Mouse (Mus musculus) frontal cortex, postnatal 14 days (tissue): ENCODE measurements around the gene Xpnpep1.
A peak's percentile ranks its signal among the peaks of the same experiment; 100 is the strongest.

Experiments
- DNase-seq, 2 experiments: peaks; one replicate each; pipeline ENCODE4 v3.0.0; 2022; ENCODE audit warnings: low spot score in 2 of 2

Gene Xpnpep1

GRCm38 (mm10) chr19:53032647-53033046, 7.4 kb downstream of the Xpnpep1 start:
- no peak for DNase-seq

DNA sequence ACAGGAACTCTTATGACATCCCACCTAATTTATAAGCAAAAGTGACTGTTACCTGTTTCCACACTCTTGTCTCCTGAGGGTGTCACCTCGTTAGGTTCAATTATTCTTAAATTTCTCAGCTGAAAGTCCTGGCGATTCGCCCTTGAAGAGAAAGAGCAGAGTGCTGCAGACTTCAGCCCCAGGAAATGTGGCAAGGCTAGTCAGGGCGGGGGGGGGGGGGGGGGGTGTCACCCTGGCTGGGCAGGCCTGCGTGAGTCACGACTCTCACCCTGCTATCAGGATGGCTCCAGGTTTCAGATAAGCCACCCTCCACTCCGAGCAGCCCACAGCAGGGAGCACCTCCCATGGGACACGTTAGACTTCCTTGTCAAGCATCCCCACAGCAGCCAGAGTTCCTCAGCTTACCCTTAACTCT, 8.1 kb downstream of the Xpnpep1 start:
- no peak for DNase-seq

- no peak for DNase-seq
Observed at GRCm38 (mm10) chr19:53030279-53030678, 9.7 kb downstream of the Xpnpep1 start.

DNA sequence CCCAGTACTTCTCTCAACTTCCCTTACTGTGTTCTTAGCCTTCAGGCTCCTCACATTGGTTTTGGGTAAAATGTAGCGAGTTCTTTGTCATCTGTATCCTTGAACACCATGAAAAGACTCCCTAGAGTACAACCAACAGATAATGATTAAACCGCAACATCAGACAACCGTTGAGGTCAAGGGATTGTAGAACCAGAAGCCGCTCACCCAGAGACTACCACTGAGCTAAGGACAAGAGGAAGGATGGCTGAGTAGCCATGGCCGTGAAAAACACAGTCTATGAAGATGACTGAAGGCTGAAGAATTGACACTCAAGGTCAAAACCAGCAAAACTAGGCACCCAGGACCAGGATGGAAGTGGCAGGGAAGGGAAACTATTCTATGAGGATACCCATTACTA, 10.3 kb downstream of the Xpnpep1 start:
- DNase-seq, result no peak

DNA sequence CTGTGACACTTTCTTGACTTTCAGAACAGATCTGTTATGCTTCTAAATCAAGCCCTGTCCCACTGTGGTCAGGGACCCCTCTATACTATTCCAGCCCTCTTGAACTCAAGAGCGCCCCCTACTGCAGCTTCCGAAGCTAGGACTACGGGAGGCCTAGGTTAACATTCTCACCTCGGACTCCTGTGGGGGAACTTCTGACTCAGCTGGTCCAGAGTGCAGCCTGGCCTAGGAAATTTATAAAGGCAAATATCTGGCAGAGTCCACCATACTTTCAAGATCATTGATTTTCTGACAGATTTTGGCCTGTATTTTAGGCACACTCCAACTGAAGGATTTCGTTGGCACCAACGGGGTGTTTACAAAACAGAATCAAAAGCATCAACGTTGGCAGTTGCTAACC, 11.0 kb downstream of the Xpnpep1 start:
- DNase-seq, result no peak

DNA sequence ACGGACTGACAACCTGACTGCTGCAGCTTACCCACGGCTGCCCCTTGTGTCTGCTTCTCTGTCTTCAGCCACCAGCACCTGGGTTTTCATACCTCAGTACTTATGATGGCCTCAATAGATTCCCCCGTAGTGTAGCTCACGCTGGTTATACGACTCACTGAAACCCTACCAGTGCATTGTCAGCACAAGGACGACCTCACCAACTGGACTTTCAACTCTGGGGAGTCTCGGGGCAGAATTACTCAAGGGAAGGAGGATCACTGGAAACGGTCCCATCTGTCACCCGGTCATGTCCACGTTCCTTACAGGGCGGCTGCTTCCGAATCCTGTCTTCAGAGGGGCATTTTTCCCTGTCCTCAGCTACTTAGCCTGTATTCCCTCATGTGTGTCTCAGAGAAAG, 11.8 kb downstream of the Xpnpep1 start:
- no peak for DNase-seq

DNA sequence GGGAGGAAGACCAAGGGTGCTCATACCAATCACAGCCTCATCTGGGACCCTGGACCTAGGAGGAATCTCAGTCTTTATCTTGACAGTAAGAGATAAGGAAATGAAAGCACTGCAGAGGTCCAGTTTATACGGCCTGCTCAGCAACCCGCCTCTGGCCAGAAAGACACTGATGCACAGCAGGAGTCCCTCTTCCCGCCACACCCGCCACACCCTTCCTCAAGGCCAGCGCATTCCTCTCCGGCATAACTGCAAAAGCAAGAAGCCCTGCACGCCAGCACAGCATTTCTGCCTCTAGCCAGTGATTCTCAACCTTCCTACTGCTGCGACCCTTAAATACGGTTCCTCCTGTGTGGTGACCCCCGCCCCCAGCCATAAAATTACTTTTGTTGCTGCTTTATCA, 16.8 kb downstream of the Xpnpep1 start:
- DNase-seq, result no peak

GRCm38 (mm10) chr19:53022037-53022614, 17.9 kb downstream of the Xpnpep1 start:
- no peak for DNase-seq

GRCm38 (mm10) chr19:53021537-53021936, 18.5 kb downstream of the Xpnpep1 start:
- DNase-seq, result no peak

- peak in 1 of 2 experiments; percentile 53 for DNase-seq
Observed at GRCm38 (mm10) chr19:53019716-53020463, 20.1 kb downstream of the Xpnpep1 start.

DNA sequence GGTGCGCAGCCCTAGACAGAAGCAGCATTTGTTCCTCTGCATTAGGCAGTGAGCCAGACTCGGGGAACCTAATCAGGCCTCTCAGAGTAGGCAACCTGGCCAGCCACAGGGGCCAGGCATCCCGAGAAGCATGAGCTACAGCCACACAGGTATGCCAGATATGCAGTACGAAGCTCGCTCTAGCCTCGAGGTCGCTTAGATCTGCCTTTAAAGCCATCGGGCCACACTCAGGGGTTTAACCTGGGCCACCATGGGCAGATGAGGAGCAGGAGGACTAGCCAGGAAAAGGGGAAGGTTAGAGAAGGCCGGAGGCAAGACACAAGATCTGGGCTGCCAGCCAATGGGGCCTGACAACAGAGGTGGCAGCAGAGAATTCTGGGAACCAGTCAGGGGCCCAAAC, 22.1 kb downstream of the Xpnpep1 start:
- no peak for DNase-seq

GRCm38 (mm10) chr19:53017248-53017647, 22.8 kb downstream of the Xpnpep1 start:
- no peak for DNase-seq

DNA sequence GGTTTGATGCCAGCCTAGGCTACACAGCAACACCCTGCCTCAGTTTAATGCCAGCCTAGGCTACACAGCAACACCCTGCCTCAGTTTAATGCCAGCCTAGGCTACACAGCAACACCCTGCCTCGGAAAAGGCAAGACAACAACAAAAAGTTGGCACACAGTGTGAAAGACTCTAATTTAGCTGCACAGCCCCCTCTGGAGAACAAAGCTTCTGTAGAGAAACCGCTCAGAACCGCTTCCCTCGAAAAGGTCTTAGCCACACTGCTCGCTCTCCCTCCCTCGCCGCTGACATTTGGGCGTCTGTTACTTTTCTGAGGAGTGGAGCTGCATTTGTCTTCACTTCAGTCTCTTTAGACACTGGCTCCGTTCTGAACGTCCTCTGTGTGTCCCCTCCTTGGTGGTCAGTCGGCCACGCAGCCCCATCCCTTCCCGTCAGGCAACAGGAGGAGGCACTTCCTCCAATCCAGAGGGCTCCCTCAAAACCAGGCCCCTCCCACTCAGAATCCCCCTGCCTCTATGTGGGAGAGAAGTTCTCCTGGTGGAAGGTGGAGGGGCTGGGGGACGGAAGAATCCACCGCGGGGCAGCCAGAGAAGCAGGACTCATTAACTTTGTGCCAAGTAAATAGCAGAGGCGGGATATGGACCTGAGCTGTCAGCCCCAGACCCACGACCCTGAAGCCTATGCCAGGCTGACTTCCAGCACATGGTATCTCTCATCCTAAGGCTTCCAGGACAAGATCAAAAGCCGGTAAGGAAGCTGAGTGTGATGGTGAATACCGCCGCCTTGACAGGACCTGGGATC, 24.9 kb downstream of the Xpnpep1 start:
- DNase-seq, result no peak

- DNase-seq, result no peak
Observed at GRCm38 (mm10) chr19:53013744-53014143, 26.3 kb downstream of the Xpnpep1 start.

DNA sequence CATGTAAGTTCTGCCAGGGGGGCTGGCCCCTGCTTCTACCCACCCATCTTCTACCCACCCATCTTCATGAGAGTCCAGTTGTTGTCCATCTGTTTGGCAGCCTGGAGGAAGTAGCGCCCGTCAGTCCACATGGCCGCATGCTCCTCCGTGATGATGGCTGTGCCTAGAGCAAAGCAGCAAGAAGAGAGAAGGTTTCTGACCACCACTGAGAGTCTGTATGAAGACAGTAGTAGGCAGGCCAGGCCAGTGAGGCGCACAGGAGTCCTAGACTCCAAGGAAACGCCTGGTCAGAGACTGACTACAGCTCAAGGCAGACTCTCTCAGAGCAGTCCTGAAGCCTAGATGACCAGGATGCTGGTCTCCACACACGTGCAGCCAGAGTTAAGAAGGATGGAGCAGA, 26.7 kb downstream of the Xpnpep1 start:
- DNase-seq, result no peak

DNA sequence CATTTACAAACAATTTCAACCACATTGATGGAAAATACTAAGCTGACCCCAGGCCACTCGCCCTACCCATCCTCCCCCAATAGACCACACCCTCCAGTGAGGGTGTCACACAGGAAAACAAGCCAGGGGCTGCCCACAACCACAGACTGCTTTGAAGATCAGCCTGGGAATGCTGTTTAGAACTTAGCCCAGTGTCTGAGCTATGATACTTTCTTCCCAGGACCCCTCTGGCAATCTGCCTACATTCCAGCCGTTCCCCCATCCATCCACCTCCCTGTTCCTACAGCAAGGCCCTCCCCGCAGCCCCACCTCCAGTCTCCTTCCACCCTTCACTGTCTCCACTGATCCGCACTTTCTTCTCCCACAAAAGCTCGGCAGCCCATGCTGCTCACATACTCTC, 29.1 kb downstream of the Xpnpep1 start:
- DNase-seq, result no peak

DNA sequence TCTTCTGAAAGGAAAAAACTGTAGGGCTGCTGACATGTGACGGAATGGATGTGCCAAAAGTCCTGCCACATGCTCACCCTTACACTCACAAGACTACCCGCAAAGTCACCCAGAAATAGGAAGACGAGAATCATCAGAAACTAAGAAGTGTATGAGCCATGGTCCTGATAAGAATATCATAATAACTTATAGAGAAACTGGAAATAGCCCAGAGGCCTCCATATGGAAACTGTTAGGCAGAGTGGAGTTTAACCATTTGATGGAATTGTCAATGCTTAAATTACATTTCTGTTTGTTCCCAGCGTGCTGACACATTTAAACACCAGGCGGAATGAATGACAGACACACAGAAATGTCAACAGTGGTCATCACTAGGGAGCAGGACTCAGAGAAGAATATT, 31.1 kb downstream of the Xpnpep1 start:
- DNase-seq, result no peak

DNA sequence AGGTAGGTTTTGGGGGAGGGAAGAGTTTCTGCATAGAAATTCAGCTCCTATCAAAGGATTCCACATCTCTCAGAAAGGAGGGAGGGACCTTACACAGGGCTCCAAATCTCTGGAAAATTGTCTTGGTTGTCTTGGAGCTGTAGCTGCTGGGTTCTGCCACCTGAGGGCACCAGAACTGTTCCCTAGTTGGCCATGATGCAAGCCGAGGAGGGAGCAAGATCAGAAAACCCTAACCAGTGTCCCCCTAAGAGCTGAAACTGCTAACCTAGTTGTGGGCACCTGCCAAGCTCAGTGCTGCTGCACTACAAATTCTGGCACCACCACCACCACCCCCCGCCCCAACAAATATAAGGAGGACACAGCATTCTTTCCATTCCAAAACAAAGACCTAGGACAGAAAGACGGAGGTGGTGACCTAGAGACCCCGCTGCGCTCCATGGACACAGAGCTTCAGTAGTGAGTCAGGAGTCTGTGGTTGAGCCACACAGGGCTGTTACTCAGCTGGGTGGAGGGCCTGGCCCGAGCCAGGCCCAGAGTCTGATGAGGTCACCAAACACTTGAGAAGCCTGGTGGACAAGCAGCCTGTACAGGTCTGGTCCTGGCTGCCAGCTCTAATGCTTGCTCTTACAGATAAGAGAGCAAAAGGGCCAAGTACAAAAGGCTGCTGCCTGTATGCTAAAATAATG, 31.9 kb downstream of the Xpnpep1 start:
- peak; percentile 55 to 62 for DNase-seq

GRCm38 (mm10) chr19:53005978-53006377, 34.0 kb downstream of the Xpnpep1 start:
- no peak for DNase-seq

- DNase-seq, result no peak
Observed at GRCm38 (mm10) chr19:53003554-53004365, 36.3 kb downstream of the Xpnpep1 start.
